Mouse (Mus musculus): Measurements from ENCODE around the gene Col23a1. TPM values are rescaled to one million over a fixed set of nuclear protein-coding genes. Genes with fewer than 3 reads are reported as not detected.
A peak's percentile ranks its signal among the peaks of the same experiment; 100 is the strongest.

Col23a1 gene
- polyA plus RNA-seq, 1 experiment = 10.3 TPM

- no peaks in the 10 kb centered on the region for H3K36me3 ChIP-seq (ENCODE audit: control insufficient read depth, insufficient read depth)
- H3K79me2 ChIP-seq (ENCODE audit: control insufficient read depth, insufficient read depth) = no peaks in the 10 kb centered on the region
- H3K4me3 ChIP-seq = no peak overlapping the region
- no peak for TF ChIP-seq CEBPB (IDR thresholded peaks at IDR 0.05; ENCODE audit: insufficient read depth, poor library complexity, severe bottlenecking)
- no peaks in the 10 kb centered on the region for H3K27me3 ChIP-seq (ENCODE audit: control insufficient read depth, insufficient read depth, insufficient read length)
- no peak overlapping the region for H3K4me2 ChIP-seq (ENCODE audit: low read depth)
- H3ac ChIP-seq (ENCODE audit: control insufficient read depth, insufficient read length) = no peak overlapping the region
These were observed 152.3 kb downstream of the Col23a1 start for GRCm38 (mm10) chr11:51442006-51442405.

- no peaks in the 10 kb centered on the region for H3K27me3 ChIP-seq (ENCODE audit: control insufficient read depth, insufficient read depth, insufficient read length)
- no peak overlapping the region for H3K4me2 ChIP-seq (ENCODE audit: low read depth)
- H3ac ChIP-seq (ENCODE audit: control insufficient read depth, insufficient read length) = no peak overlapping the region
- H3K4me3 ChIP-seq = no peak overlapping the region
- H3K79me2 ChIP-seq (ENCODE audit: control insufficient read depth, insufficient read depth) = no peaks in the 10 kb centered on the region
- no peaks in the 10 kb centered on the region for H3K36me3 ChIP-seq (ENCODE audit: control insufficient read depth, insufficient read depth)
- TF ChIP-seq TCF12 (IDR thresholded peaks at IDR 0.05; ENCODE audit: insufficient read depth, poor library complexity, severe bottlenecking) (peak; percentile 90), POLR2AphosphoS2 (IDR thresholded peaks at IDR 0.05; ENCODE audit: insufficient read length, low read depth) (no peak), MYOD1 (IDR thresholded peaks at IDR 0.05; ENCODE audit: control insufficient read depth in 1 of 3, insufficient read length in 2 of 3, low read depth in 2 of 3) (peak; percentile 92 to 100 (median 99)), TCF3 (IDR thresholded peaks at IDR 0.05; ENCODE audit: insufficient read length, low read depth) (peak; percentile 98), CEBPB (IDR thresholded peaks at IDR 0.05; ENCODE audit: insufficient read depth, poor library complexity, severe bottlenecking) (no peak), MYOG (IDR thresholded peaks at IDR 0.05; ENCODE audit: control insufficient read depth in 1 of 3, insufficient read depth in 1 of 3, insufficient read length in 2 of 3, low read depth in 2 of 3) (peak; percentile 90 to 99 (median 99))
These were observed 152.9 kb downstream of the Col23a1 start for GRCm38 (mm10) chr11:51442599-51442998.

GRCm38 (mm10) chr11:51443818-51444217, 154.1 kb downstream of the Col23a1 start:
- Histone ChIP-seq H3K4me2 (ENCODE audit: low read depth) (peak overlapping the region; percentile 12), H3K27me3 (ENCODE audit: control insufficient read depth, insufficient read depth, insufficient read length) (no peaks in the 10 kb centered on the region), H3ac (ENCODE audit: control insufficient read depth, insufficient read length) (no peak overlapping the region), H3K4me3 (no peak overlapping the region), H3K79me2 (ENCODE audit: control insufficient read depth, insufficient read depth) (no peaks in the 10 kb centered on the region), H3K36me3 (ENCODE audit: control insufficient read depth, insufficient read depth) (no peaks in the 10 kb centered on the region)
- TF ChIP-seq E2F4 (IDR thresholded peaks at IDR 0.05; ENCODE audit: insufficient read depth) (no peak), CEBPB (IDR thresholded peaks at IDR 0.05; ENCODE audit: insufficient read depth, poor library complexity, severe bottlenecking) (no peak), MYOG (IDR thresholded peaks at IDR 0.05; ENCODE audit: control insufficient read depth in 1 of 3, insufficient read depth in 1 of 3, insufficient read length in 2 of 3, low read depth in 2 of 3) (no peak), POLR2AphosphoS2 (IDR thresholded peaks at IDR 0.05; ENCODE audit: insufficient read length, low read depth) (no peak), MYOD1 (IDR thresholded peaks at IDR 0.05; ENCODE audit: control insufficient read depth in 1 of 3, insufficient read length in 2 of 3, low read depth in 2 of 3) (no peak), REST (IDR thresholded peaks at IDR 0.05; ENCODE audit: insufficient read depth, insufficient read length) (no peak), MAX (IDR thresholded peaks at IDR 0.05; ENCODE audit: low read depth) (no peak), TCF12 (IDR thresholded peaks at IDR 0.05; ENCODE audit: insufficient read depth, poor library complexity, severe bottlenecking) (no peak), SRF (IDR thresholded peaks at IDR 0.05; ENCODE audit: control insufficient read depth, insufficient read length, low read depth) (no peak), TCF3 (IDR thresholded peaks at IDR 0.05; ENCODE audit: insufficient read length, low read depth) (no peak), POLR2A (IDR thresholded peaks at IDR 0.05; ENCODE audit: insufficient read length, low read depth) (no peak), USF1 (IDR thresholded peaks at IDR 0.05; ENCODE audit: low read depth) (no peak)

- Histone ChIP-seq H3K4me2 (ENCODE audit: low read depth) (no peak overlapping the region), H3K36me3 (ENCODE audit: control insufficient read depth, insufficient read depth) (no peaks in the 10 kb centered on the region), H3ac (ENCODE audit: control insufficient read depth, insufficient read length) (no peak overlapping the region), H3K27me3 (ENCODE audit: control insufficient read depth, insufficient read depth, insufficient read length) (no peaks in the 10 kb centered on the region), H3K79me2 (ENCODE audit: control insufficient read depth, insufficient read depth) (no peaks in the 10 kb centered on the region), H3K4me3 (no peak overlapping the region)
- TF ChIP-seq E2F4 (IDR thresholded peaks at IDR 0.05; ENCODE audit: insufficient read depth) (no peak), CEBPB (IDR thresholded peaks at IDR 0.05; ENCODE audit: insufficient read depth, poor library complexity, severe bottlenecking) (no peak), MAX (IDR thresholded peaks at IDR 0.05; ENCODE audit: low read depth) (no peak), POLR2A (IDR thresholded peaks at IDR 0.05; ENCODE audit: insufficient read length, low read depth) (no peak), USF1 (IDR thresholded peaks at IDR 0.05; ENCODE audit: low read depth) (no peak), REST (IDR thresholded peaks at IDR 0.05; ENCODE audit: insufficient read depth, insufficient read length) (no peak), MYOG (IDR thresholded peaks at IDR 0.05; ENCODE audit: control insufficient read depth in 1 of 3, insufficient read depth in 1 of 3, insufficient read length in 2 of 3, low read depth in 2 of 3) (no peak), POLR2AphosphoS2 (IDR thresholded peaks at IDR 0.05; ENCODE audit: insufficient read length, low read depth) (no peak), SRF (IDR thresholded peaks at IDR 0.05; ENCODE audit: control insufficient read depth, insufficient read length, low read depth) (no peak), TCF3 (IDR thresholded peaks at IDR 0.05; ENCODE audit: insufficient read length, low read depth) (no peak), TCF12 (IDR thresholded peaks at IDR 0.05; ENCODE audit: insufficient read depth, poor library complexity, severe bottlenecking) (no peak), MYOD1 (IDR thresholded peaks at IDR 0.05; ENCODE audit: control insufficient read depth in 1 of 3, insufficient read length in 2 of 3, low read depth in 2 of 3) (no peak)
These were observed 154.9 kb downstream of the Col23a1 start for GRCm38 (mm10) chr11:51444649-51445048.

- TF ChIP-seq POLR2A (IDR thresholded peaks at IDR 0.05; ENCODE audit: insufficient read length, low read depth) (no peak), CEBPB (IDR thresholded peaks at IDR 0.05; ENCODE audit: insufficient read depth, poor library complexity, severe bottlenecking) (no peak), TCF3 (IDR thresholded peaks at IDR 0.05; ENCODE audit: insufficient read length, low read depth) (no peak), SRF (IDR thresholded peaks at IDR 0.05; ENCODE audit: control insufficient read depth, insufficient read length, low read depth) (no peak), USF1 (IDR thresholded peaks at IDR 0.05; ENCODE audit: low read depth) (no peak), MYOD1 (IDR thresholded peaks at IDR 0.05; ENCODE audit: control insufficient read depth in 1 of 3, insufficient read length in 2 of 3, low read depth in 2 of 3) (no peak), MAX (IDR thresholded peaks at IDR 0.05; ENCODE audit: low read depth) (no peak), TCF12 (IDR thresholded peaks at IDR 0.05; ENCODE audit: insufficient read depth, poor library complexity, severe bottlenecking) (no peak), E2F4 (IDR thresholded peaks at IDR 0.05; ENCODE audit: insufficient read depth) (no peak), REST (IDR thresholded peaks at IDR 0.05; ENCODE audit: insufficient read depth, insufficient read length) (no peak), MYOG (IDR thresholded peaks at IDR 0.05; ENCODE audit: control insufficient read depth in 1 of 3, insufficient read depth in 1 of 3, insufficient read length in 2 of 3, low read depth in 2 of 3) (no peak), POLR2AphosphoS2 (IDR thresholded peaks at IDR 0.05; ENCODE audit: insufficient read length, low read depth) (no peak)
- Histone ChIP-seq H3K36me3 (ENCODE audit: control insufficient read depth, insufficient read depth) (no peaks in the 10 kb centered on the region), H3K4me3 (no peak overlapping the region), H3K79me2 (ENCODE audit: control insufficient read depth, insufficient read depth) (no peaks in the 10 kb centered on the region), H3K4me2 (ENCODE audit: low read depth) (no peak overlapping the region), H3K27me3 (ENCODE audit: control insufficient read depth, insufficient read depth, insufficient read length) (no peaks in the 10 kb centered on the region), H3ac (ENCODE audit: control insufficient read depth, insufficient read length) (no peak overlapping the region)
These were observed 157.1 kb downstream of the Col23a1 start for GRCm38 (mm10) chr11:51446711-51447425.

Data from myocyte (in vitro differentiated cells).